Mouse (Mus musculus) embryo, embryonic 10.5 days (tissue): ENCODE results near the gene Batf2.
"Not testable (repeated sequence)": the region's sequence is repeated elsewhere in the genome, so short reads cannot be mapped to it uniquely, and the experiment has no call there.

Experiments
- DNase-seq: peaks from one replicate; pipeline ENCODE4 v3.0.0-alpha.2; 2015; ENCODE audit warnings: low spot score

Gene Batf2

GRCm38 (mm10) chr19:6140678-6141393 lies at the start of gene Batf2:
Gene Batf2, plus strand, starts transcription at chr19:6140983.
- DNase-seq: peak; percentile 98

DNA sequence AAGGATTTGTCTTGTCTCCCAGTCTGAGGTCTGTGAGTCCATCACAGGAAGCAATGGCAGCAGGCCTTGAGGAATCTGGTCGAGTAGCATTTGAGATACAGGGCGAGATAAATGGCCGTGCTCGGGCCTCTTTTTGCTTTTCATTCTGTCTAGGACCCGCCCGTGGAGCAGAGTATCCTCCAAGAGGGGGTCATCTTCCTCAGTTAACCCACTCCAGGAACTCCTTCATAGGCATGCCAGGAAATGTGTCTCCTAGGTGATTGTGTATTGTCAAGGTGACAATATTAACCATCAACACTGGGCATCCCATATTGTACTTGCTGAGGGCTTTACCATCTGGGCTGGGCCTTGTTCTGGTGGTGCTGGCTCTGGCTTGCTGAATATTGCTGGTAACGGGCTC lies 46.7 kb upstream of the Batf2 start, which contains the start of gene AC131692.1:
Gene AC131692.1 (plus strand): TSS at position 301 of the 400 bp plus-strand sequence.
- no peak for DNase-seq

- DNase-seq: no peak
Measured at GRCm38 (mm10) chr19:6097847-6098246, 42.9 kb upstream of the Batf2 start.

DNA sequence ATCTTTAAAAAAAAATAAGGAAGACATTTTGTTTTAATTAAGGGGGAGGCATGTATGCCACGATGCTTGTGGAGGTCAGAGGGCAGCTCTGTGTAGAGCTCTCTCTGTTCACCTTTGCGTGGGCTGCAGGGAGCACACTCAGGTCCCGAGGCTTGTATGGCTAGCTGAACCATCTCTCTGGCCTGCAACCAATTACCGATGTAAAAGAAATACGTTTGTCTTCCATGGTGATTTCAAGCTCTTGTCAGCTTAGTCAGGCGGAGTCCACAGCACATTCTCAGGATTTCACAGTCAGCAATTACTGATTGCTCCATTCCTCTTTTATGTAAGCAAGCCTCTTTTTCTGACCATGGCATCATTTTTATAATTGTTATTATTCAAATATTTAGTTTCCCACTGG lies 39.6 kb upstream of the Batf2 start:
- DNase-seq: peak; percentile 29

DNA sequence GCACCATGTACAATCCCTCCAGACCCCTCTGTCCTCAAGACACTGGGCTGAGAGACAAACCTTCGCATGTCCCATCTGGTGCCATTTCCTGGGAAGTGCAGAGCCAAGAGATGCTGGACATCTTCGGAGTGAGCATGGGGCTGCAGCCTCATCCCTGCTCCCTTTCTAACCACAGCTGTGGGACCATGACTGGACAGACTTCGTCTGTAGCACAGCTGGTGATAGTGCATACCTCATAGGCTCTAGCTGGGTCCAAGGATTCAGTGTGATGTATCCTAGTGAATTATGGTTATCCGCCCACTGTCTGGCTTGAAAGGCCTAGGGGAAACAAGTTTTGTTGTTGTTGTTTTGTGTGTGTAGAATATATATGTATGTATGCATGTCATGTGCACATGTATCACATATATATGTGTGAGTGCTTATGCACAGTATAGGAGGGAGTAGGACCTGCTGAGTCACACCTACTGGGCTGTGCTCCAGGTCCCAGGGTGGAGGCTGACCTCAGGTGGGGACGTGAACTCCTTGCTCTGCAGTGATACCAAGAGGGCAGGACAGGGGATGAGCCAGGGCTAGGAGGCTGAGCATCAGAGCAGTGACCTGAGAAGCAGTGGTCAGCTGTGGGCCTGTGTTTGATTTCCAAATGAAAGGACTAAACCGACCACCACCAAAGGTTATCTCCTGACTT lies 38.5 kb upstream of the Batf2 start:
- DNase-seq: no peak

GRCm38 (mm10) chr19:6104476-6104875 lies 36.3 kb upstream of the Batf2 start:
- no peak for DNase-seq

DNA sequence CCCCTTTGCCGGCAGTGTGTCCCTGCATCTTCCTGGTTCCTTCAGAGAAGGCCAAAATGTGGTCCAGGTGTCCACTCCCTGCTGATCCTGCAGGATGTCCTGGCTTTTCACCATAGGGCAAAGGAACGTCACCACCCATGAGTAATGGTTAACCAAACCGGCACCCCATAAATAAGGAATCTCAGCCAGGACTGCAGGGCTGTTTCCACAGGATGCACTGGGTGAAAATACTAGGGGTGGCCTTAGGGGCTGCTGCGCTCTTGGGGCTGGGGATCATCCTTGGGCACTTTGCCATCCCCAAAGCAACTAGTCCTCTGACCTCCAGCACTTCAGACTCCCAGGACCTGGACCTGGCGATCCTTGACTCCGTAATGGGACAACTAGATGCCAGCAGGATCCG lies 35.2 kb upstream of the Batf2 start, which contains the start of gene Naaladl1:
Gene Naaladl1 (plus strand): TSS at position 197 of the 400 bp plus-strand sequence.
- DNase-seq: no peak

DNA sequence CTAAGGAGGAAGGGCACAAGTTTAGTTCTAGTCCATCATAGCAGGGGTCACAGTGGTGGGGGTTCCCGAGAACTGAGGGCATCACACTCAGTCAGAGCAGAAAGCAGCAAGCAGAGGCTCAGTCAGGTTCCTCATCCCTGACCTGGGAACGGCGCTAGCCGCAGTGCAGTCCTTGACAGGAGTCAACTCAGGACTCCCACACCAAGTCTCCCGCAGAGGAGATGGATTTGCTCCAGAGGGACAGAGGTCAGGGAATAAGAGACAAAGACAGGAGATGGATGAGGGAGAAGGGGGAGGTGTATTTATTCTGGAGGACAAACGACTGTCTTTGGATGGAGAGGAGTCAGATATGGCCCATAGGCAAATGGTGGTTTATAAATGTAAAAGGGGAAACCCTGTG lies 27.7 kb upstream of the Batf2 start:
- DNase-seq: no peak

DNA sequence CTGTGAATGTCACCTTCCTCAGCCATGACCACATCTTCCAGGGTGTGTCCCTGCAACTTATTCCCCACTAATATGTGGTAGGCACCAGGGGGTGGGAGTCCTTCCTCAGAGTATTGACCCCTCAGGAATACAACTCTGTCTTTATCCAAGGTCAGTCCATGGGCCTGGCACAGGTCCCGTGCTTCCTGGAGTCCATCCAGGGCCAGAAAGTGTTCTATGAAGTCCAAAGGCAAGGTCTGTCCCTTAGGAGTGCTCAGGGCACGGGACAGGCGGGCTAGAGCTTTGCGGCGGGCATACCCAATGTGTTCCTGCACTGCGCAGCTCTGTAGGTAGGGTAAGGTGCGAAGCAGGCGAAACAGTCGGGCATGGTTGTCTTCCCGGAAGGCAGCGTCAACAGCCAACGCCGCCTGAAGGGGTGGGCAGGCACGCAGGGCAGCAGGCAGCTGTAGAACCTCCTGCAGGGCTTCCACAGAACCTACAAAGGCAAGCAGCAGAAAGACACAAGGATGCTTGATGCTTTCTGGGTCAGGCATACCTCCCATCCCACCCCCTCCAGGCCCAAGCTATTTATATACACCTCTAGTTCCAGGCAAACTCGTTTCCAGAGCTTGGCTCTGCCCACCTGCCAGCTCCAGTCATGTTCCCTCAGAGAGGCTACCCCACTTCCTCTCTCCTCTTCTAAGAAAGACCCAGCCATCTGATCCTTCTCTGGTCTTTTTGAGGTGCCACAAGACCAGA lies 24.5 kb upstream of the Batf2 start:
- DNase-seq: no peak

DNA sequence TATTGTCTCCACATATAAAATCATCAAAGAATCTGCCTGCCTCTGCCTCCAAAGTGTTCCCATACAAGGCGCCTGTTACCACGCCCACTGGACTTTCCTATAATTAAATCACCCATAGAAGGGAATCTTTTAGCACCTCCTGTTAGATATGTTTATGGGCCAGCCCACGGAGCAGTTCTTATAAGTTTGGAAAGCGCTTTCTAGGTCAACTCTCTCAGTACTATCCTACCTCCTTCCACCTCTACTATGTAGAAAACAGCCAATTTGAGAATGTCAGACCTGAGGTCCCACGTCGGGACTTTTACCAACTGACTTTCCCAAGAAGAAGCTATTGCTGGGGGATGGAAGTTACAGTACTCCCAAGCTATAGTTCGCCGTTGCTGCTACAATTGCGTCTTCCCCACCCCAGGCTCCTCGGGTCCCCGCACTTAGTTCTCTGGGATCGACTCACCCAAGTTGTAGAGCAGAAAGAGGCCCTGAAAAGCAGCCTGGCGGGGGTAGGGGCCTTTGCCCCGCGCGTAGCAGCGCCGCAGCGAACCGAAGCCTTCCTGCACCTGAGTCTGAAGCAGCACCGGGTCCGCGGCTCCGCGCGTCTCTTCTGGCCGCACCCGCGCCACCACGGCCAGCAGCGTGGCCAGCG lies 23.3 kb upstream of the Batf2 start:
- DNase-seq: peak; percentile 32

DNA sequence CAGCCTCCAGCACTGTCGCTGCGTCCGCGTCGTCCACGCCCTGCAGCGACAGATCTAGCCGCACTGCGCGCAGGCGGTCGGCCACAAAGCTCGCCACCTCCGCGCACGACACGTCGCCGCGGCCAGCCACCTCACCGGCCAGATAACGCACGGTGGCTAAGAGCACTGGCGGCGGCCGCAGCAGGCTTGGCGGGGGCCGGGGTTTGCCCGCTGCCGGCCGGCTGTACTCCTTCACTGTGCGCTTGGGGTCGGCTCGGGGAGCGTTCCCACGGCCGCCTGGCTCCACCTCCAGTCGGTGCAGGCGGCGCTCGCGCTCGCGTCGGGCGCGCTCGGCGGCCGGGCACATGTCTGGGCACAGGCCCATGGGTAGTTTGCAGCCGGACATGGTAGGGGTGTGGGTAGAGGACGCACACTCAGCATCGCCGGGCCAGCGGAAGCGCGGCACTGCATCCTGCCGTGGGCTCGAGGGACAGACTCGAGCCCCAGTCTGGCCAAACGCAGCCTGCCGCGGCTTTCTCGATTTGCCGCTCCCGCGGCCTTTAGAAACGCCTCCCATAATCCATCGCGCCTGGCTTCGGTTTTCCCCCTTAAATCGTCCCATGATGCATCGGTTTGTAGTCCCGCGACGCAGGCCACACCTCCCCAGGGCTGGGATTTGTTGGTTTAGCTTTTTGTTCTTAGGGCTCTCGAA lies 22.7 kb upstream of the Batf2 start, which contains the start of gene Sac3d1:
Gene Sac3d1 (minus strand): TSS at position 665 of the 691 bp plus-strand sequence.
- peak; percentile 98 for DNase-seq

GRCm38 (mm10) chr19:6118677-6119185 lies 22.1 kb upstream of the Batf2 start:
- no peak for DNase-seq

- DNase-seq: no peak
Measured at GRCm38 (mm10) chr19:6121761-6122160, 19.0 kb upstream of the Batf2 start.

GRCm38 (mm10) chr19:6123330-6123729 lies 17.5 kb upstream of the Batf2 start:
- peak; percentile 74 for DNase-seq

- DNase-seq: no peak
Measured at GRCm38 (mm10) chr19:6124898-6125297, 15.9 kb upstream of the Batf2 start.

DNA sequence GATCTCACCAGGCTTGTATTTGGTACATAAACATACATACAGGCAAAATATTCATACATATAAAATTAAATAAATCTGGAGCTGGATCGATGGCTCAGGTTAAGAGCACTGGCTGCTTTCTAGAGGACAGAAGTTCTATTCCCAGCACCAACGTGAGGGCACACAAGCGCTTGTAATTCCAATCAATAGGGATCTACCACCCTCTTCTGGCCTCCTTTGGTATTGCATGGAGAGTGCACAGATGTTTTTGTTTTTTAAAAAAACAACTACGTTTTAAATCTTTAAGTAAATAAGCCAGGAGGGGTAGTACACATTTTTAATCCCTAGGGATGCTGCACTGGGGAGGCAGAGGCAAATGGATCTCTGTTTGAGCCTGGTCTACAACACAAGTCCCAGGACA lies 14.5 kb upstream of the Batf2 start:
- DNase-seq: peak; percentile 84

DNA sequence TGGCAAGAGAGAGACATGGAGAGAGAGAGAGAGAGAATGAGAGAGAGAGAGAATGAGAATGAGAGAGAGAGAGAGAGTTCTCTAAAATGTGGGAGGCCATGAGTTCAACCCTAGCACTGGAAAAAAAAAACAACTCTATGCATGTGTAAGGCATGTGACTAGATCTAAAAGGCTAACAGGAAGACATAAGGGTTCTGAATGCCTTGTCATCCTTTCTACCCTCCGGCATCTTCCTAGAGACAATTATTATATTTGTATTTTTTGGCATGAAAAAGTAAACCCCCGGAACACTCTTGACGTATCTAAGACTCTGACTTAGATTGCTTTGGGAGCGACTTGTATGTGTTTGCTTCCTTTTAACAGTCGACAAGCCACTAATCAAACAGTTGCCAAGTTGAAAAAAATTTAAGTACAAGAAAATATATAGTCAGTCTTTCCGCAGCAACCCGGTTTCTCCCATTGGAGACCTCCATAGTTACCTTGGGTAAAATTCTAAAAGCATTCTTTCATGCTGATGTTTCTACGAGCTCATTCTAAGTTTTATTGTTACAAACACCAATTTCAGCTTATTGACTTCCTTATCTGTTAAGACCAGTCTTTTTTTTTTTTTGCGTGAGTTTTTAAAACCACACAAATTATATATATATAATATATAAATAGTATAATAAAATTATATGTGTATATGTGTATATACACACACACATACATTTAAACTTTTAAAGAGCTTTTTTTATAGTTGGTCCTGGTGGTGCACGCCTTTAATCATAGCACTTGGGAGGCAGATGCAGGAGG lies 13.8 kb upstream of the Batf2 start:
- DNase-seq: no peak

GRCm38 (mm10) chr19:6127760-6128341 lies 12.9 kb upstream of the Batf2 start, which contains the start of gene Snx15:
Gene Snx15, minus strand, starts transcription at chr19:6128304.
- peak; percentile 96 for DNase-seq

DNA sequence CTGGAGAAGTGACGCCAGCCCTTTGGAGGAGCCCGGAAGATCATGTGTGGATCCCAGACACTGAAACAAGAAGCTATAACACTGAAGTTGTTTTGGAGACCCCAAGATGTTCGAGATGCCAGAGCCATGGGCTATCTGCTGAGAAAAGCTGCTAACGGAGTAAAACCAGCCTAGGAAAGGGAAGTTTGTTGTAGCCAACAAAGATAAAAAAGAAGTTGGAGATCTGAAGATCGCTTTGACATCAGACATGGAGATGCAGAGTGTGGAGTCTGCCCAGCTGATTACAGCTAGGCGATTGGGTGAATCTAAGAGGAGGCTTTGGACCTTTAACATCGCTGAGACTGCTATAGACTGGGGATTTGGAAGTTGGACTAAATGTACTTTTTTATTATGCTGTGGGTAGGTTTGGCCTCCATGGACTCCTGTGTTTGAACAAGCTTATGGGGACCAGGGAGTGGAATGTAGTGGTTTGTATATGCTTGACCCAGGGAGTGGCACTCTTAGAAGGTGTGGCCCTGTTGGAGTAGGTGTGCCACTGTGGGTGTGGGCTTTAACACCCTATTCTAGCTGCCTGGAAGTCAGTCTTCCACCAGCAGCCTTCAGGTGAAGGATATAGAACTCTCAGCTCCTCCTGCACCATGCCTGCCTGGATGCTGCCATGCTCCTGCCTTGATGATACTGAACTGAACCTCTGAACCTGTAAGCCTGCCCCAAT lies 10.2 kb upstream of the Batf2 start:
- not testable (repeated sequence) for DNase-seq
